Mouse (Mus musculus) right cerebral cortex, postnatal 10 days (tissue): ENCODE measurements around the gene Orai2.
"Not testable (repeated sequence)": the region's sequence is repeated elsewhere in the genome, so short reads cannot be mapped to it uniquely, and the experiment has no call there.

Experiments used
- DNase-seq, 2 experiments: peaks; one replicate each; pipeline ENCODE4 v3.0.0; 2021; ENCODE audit warnings: low spot score in 2 of 2

Gene Orai2

DNA sequence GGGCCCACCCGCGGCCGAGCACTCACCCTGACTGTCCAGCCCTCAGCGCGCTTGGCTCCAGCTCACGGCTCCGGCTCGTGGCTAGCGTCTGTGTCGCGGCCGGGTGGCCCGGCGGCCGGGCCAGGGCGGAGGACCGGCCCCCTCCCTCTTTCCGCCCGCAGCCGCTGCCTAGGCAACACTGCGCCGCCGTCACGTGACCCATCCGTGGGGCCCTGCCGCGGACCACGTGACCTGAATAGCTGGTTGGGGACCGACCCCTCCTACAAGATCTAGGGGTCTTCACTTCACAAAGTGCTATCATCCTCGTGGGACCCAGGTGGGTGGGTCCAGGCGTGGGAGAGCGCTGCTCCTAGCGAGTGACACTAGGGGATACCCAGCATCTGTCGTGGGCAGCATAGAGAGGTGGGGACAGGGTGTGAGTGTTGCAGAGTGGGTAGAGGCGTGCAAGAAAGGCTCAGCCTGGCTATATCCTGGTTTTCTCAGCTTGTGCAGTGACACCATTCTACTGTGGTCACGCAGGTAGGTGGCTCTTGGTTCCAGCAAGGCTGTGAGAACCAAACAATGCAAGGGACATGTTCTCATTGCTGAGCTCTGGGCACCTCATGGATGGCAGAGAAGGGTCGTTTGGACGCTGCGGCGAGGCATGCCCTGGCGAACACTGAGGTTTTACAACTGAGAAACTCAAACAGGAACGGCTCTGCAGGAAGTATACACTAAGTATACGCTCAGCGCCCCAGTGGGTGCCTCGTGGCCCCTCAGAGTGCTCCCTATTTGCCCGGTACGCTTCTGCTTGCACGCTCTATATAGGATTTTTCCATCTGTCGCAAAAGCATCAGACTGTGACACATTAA is at the start of gene Orai2:
Orai2 (minus strand) TSS at position 202 of the 851 bp plus-strand sequence.
- DNase-seq = peak; percentile 92 to 94

DNA sequence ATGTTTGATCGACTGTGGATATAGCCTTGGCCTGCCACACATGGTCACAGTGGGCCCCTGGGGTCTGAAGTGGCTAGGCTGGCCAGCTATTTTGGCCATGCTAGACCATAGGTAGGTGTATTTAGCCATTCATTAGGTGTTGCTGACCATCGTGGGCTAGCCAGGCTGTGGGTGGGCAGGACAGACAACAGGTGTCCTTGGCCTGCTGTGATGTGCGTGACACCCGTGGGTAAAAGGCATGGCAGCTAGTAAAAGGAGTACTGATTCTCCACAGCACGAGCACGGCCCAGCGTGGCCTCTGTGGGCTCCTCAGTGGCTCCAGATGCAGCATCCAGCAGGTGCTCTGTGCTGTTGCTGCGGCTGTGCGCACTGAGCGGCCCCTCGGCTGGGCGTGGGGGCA is 48.1 kb upstream of the Orai2 start:
- no peak for DNase-seq

DNA sequence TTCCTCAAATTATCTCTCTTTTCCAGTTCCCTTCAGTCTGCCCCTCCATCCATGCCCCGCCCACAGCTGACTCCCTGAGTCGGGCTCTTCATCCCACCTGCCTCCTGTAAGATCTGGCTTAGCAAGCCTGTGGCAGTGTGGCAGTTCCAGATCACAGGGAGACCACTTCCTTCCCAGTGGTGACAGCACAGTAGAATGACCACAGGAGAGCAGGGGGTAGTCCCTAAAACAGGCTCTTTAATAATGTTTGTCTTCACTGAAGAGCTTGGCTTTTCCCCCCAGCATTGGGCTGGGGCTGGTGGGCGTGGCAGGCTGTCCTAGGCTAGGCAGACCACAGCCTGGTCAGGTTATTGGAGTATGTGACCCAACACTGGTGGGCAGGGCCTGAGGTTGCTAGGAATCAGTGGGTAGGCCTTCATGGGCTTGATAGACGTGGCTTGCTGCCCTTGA is 47.4 kb upstream of the Orai2 start:
- DNase-seq = no peak

DNA sequence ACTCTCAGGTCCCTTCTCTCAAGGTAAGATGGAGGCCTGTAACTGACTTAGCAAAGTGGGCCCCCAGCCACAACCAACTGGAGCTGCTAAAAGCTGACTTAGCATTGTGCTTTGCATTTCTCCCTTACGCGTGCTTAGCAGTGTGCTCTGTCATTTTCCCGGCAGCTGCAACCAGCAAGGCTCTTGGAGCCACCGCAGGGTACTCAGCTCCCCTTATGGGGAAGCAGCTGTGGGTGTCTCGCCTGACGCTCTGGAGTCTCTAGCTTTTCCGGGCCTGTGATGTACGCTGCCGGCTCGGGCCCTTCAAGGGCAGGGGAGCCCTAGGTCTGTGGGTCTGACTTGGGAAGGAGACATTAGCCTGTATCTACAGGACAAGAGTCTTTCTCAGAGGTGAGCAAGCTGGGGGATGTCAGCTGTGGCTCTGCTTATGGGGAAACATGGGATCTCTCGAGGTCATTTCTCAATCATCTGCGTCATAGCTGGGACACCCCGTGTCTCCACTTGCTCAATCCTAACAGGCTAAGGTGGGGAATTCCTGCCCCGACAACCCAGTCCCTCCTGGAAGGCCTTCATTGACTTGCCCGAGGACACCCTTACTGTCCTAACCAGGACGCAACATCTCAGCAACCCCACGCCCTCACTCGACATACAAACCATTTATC is 46.6 kb upstream of the Orai2 start:
- no peak for DNase-seq

DNA sequence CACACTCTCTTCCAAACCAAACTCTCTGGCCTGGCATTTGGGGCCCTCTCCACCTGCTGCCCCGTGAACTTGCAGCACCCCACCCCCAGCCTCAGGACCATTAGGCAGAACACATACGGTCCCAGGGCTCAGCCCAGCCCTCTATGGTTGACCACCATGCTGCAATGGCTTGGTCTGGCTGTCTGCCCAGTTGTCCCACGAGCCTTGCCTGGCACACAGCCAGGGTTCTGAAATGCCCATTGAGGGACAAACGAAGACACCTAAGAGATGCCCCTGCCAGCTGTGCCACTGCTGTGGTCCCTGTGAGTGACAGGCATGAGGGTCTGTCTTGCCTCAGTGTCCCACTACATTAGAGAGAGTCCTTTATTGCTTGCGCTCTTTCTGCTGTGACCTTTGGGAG is 45.4 kb upstream of the Orai2 start:
- peak in 1 of 2 experiments; percentile 48 for DNase-seq

DNA sequence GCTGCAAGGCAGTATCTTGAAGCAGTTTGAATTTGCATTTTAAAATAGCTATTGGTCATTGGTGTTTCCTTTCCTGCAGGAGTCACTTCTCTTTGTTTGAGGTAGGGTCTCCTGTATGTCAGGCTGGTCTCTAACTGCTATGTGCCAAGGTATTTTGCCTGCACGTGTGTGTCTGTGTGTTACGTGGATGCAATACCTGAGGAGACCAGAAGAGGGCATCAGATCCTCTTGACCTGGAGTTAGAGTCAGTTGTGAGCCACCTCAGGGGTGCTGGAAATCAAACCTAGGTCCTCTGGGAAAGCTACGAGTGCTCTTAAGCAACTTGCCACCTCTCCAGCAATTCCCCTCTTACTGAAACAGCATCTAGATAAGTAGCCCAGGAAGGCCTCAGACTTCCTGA is 44.7 kb upstream of the Orai2 start:
- DNase-seq = no peak

DNA sequence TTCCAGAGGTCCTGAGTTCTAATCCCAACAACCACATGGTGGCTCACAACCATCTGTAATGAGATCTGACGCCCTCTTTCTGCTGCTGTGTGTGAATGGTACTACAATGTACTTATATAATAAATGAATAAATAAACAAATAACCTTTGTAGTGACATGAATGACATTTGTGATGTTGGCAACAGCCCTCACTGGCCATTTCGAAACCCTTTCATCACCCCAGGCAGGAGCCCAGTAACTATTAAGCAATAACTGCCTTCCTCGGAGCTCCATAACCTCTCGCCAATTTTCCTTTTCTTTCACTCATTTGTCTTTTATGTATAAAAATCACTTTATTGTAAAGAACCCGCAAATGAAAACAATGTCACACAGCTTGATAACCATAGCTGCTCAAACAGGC is 43.2 kb upstream of the Orai2 start:
- no peak for DNase-seq

DNA sequence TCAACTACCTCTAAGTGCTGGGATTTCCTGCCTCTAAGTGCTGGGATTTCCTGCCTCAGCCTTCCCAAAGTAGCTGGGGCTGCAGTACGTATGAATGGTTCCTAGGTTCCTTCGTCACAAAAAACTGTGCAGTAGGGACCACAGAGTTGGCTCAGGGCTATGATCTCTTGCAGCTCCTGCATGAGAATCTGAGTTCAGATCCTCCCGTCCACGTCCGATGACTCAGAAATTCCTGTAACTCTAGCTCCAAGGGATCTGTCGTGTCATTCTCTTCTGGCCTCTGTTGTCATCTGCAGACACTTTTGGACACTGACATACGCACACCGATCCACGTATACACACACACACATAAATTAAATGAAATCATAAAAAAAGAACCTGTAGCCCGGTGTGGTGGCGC is 42.2 kb upstream of the Orai2 start:
- no peak for DNase-seq

DNA sequence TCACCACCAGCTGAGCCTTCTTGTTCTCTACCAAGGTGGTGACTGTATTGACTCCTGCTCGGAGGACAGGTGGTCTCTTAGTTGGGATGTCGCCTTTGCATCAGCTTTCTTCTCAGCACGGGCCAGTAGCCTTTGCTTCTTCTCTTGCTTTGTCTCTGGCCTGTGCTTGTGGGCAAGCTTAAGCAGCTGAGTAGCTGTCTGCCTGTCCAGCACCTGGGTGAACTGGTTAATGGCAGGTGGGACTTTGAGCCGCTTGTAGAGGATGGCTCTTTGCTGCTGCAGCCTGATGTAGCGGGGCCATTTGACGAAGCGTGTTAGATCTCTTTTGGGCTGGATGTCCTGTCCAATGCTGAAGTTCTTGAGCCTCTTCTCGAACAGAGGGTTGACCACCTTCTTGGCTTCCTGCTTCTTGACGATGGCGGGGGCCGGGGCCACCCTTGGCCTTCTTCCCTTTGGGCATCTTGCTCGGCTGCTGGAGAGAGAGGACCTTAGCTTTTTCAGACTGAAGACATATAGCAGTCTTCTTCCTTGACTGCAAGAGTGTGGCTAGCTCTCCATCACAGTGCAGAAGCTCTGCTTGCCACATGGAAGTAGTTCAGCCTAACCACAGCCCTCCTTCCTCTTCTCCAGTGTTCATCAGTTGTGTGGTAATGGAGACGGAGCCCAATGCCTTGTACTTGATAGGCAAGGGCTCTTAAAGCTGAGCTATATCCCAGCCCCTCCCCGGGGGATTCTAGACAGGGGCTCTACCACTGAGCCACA is 41.0 kb upstream of the Orai2 start:
- DNase-seq = not testable (repeated sequence)

DNA sequence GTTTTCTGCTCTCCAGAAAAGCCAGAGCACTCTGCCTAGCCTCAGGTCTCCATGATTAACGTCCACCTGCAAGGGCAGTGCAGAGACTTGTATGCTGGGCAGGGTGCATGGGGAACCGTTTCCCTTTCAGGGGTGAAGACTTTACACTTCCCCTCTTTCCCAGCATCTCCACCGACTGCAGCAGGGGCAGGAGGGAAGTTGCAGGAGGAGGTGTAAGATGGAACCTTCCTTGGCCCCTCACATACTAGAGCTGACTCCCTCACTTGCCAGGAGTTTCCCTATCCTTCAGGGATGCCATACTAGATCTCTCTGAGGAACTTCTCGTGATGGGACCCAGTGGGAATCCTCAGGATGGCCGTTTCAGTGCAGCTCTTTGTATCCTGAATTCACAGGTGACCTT is 40.0 kb upstream of the Orai2 start:
- DNase-seq = no peak

DNA sequence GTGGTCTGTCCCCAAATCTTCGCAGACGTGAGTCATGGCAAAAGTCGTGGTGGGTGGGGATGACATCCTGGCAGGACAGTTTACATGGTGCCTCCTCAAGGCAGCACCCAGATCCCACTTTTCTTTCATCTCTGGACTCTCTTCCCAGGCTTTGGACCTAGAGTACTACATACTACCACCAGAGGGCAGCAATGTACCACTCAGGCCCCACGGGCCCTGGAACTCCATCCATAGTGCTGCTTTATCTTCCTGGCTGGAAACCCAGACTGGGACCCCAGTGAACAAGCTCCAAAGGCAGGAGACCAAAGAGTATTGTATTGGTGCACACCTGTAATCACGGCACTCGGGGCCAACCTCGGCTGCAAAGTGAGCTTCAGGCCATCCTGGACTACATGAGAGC is 31.3 kb upstream of the Orai2 start:
- DNase-seq = peak; percentile 80 to 81

DNA sequence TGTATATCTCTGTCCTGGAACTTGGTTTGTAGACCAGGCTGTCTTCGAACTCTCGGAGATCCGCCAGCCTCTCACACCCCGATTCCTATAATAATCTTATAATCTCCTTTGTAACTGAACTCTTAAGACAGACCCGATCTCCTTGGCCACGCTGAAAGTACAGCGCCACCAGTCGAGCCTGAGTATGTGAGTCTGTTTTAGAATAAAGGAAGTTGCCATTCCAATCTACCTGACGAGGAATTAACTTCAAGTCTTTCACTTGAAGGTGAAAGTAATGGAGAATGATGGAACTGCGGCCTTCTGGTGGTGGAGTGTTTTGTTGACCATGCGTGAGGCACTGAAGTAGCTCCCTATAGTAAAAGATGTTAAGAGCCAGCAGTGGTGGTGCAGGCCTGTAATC is 29.0 kb upstream of the Orai2 start:
- no peak for DNase-seq

DNA sequence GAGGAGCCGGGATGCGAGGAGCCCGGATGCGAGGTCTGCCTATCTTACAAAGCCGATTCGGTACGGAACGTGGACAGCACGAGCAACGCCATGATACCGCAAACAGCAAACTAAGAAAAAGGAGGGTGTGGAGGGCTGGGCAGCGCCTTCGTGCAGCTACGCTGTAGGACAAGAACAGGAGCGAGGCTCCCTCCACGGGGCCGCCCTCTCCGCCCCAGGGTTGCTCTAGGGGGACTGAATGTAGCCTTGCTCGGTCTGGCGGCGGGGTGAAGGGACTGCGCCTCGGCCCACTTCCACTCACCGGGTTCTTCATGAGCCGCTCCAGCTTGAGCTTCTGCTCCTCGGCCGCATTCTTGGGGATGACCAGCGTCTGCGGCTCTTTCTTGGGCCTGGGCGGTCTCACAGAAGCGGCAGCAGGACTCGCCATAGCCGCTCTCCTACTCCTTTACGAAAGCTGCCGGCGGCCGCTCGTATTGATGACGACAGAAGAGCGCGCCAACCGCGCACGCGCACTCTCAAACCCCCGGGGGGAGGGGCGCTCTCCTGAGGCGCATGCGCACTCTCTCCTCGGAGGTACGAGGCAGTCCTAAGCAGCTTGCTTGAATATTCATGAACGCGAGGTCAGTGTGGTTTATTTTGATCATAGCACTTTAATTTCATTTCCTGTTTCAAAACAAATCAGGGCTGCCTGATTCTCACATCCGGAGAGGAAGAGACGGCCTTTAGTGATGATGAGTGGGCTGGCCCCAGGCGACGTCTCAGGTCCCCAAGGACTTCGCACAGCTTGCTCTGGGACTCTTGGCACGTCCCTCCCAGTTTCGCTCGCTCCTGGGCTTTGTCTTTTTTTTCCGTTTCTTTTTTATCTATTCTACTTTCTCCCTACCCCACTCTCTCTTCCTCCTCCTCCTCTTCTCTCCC is 28.2 kb upstream of the Orai2 start, which contains the start of gene Prkrip1:
Prkrip1 (minus strand) TSS at position 490 of the 918 bp plus-strand sequence.
- peak; percentile 95 to 97 for DNase-seq

DNA sequence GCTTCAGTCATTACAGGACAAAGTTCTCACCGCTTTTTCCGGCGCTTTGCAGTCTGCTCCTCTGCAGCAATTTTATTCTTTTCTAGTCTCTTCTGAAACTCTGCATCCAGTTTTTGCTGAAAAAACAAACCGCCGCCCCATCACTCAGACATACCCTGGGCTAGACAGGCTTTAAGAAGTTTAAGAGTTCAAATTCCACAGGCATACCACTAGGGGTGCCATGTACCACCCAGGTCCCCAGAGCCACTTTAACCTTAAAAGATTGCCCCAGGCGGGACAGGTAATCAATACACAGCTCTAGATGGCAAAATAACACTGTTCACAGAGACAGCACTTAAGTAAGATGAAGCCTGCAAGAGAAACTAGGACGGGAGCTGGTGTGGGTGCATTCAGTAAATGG is 21.4 kb upstream of the Orai2 start:
- no peak for DNase-seq

DNA sequence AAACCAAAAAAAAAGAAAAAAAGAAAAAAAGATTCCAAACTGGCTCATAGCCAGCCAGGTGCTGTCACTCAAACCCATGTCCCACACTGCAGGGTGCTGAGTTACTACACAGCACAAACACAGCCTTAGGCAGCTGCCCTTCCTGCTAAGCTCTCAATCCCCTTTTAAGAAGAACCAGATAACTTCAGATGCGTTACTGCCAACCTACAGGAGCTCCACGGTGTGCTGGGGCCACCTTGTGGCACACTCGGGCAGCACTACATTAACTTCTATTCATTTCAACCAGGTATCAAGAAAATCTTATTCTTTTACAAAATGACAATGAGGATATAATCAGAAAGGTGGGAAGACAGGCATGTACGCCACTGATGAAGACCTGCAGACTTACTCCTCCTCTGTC is 16.2 kb upstream of the Orai2 start:
- peak; percentile 52 to 72 for DNase-seq

DNA sequence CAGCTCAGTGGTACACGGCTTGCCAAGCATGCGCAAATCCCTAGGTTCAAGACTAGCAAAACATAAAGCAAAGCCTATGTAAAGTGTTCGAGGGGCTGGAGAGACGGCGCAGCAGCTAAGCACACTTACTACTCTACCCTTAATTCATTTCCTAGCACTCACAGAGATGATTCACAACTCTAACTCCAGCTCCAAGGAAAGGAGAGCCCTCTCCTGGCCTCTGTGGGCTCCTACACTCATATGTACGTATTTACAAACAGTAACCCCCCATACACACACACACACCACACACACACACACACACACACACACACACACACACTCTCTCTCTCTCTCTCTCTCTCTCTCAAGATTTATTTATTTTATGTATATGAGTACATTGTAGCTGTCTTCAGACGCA is 13.3 kb upstream of the Orai2 start:
- DNase-seq = no peak

DNA sequence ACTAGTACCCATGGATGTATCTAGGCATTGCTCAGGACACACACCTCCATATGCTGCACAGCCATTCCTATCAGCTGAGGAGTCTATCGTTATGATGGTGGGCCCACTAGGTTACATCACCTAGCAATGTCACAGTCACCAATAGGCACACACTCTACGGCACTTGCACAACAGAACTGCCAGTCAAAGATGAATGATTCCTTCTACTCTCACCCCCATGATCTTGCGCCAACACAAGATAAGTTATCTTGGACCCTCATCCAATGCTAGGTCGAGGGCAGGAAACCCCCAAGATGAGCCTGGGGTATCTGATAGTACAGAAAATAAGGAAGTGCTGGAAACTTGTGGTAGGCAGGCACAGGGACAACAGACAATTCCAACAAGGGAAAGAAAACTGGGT is 12.3 kb upstream of the Orai2 start:
- no peak for DNase-seq

DNA sequence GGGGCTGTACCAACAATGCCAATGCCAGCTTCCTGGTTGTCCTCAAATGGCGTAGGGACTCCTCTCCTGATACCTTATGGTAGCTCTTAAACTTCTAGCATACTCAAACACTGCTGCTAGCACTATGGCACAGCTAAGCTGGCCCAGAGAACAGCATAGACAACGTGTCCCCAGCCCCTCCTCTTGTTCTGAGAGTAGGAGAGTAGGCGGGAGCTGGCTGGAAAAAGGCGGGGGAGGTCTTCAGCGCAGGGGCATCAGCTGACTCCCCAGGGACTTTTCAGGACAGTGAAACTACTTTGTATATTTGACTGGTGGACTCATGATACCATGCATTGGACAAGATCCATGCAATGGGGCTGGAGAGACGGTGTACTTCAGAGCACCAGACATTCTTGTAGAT is 11.5 kb upstream of the Orai2 start:
- no peak for DNase-seq

DNA sequence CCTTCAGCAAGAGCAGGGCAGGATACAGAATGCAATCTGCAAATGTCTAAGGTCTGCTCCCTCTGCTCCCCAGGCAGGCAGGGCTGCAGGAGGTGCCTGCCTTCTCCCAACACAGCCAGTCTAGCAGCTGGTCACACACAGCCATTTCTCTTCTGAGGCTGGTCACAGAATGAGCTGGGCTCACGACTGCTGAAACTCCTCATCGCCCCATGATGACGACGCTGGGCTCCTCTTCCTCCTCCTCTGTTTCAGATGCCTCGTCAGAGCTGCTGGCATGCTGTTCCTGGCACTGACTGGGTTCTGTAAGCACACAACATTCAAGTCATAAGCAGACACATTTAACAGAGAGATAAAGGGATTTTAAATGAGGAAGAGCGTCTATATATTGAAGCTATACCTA is 10.7 kb upstream of the Orai2 start:
- no peak for DNase-seq

DNA sequence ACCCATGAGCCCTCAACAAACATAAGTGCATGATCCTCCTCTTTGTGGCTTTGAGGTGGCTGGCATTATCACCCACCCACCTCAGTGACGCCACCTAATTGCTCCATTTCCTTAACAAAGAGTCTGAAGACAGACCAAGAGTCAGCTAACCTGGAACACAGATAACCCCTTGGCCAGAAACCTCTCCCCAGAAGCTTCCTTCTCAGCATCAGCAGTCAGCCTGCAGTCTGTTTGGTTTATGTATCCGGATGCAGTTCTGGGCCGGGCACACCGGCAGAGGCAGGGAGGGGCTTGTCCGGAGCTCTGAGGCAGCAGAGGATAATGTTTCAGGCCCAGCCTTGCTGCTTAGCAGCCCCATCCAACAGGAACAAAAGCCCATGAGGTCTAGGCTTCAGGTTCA is 9.1 kb upstream of the Orai2 start:
- no peak for DNase-seq
